Mouse (Mus musculus): ENCODE measurements around the gene Rnps1. TPM values are rescaled to one million over a fixed set of nuclear protein-coding genes. Genes with fewer than 3 reads are reported as not detected.

Gene Rnps1
- polyA plus RNA-seq, 1 experiment from 2014 or later: 317 TPM

- no peak for ATAC-seq (ENCODE audit: insufficient number of reproducible peaks, insufficient read depth, low FRiP score, low TSS enrichment, low read depth)
Measured at GRCm38 (mm10) chr17:24429201-24429983, 15.0 kb downstream of the Rnps1 start.

DNA sequence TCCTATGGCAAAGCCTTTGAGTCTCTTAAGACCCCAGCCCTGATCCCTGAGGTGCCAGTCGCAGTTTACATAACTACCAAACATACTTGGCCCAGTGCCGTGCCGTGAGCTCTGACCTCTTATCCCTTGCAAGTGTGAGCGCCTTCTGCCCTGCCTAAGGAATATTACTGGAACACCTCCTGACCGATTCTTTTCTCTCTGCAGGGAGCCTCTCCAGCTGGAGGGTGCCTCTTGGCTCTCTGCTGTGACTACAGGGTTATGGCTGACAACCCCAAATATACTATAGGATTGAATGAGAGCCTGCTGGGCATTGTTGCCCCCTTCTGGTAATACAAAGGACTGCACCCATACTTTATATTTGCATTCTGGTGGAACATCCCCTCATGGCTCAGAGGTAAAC, 22.7 kb downstream of the Rnps1 start:
- 82% methylated on average over 5 of the region's 5 CpGs for WGBS
- ATAC-seq (ENCODE audit: insufficient number of reproducible peaks, insufficient read depth, low FRiP score, low TSS enrichment, low read depth): no peak
- Histone ChIP-seq H3K36me3 (peaks cover 85% of the 10 kb centered on the region), H3K9me3 (no peaks in the 10 kb centered on the region), H3K4me1 (no peaks in the 10 kb centered on the region), H3K4me3 (no peak overlapping the region), H3K4me2 (no peak overlapping the region), H3K9ac (no peak overlapping the region), H3K27me3 (no peaks in the 10 kb centered on the region), H3K27ac (no peak overlapping the region)

More at GRCm38 (mm10) chr17:24429201-24429983, 15.0 kb downstream of the Rnps1 start:
- no peak overlapping the region for H3K9ac ChIP-seq
- H3K27ac ChIP-seq: no peak overlapping the region
- no peak overlapping the region for H3K4me2 ChIP-seq
- no peaks in the 10 kb centered on the region for H3K9me3 ChIP-seq
- H3K4me3 ChIP-seq: no peak overlapping the region
- no peaks in the 10 kb centered on the region for H3K27me3 ChIP-seq
- H3K36me3 ChIP-seq: peaks cover 27% of the 10 kb centered on the region
- peaks cover 11% of the 10 kb centered on the region for H3K4me1 ChIP-seq
- 89% methylated on average over 14 of the region's 14 CpGs for WGBS

DNA sequence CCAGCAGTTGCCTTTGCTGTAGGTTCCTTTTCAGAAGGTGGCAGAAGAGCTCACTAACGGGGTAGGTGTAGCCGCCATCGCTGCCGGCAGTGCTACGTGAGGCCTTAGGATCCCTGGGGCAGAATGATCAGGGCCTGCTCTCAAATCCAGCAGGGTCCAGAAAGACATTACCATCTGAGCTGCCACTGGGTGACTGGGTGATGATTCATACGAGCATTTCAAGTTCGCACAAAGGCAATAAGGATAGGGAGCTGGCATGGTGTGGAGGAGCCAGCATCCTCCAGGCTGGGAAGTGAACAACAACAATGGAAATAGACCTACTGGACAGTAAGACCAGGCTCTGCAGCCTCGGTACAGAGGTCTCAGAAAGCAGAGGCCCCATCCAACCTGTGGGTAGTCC, 26.0 kb downstream of the Rnps1 start:
- no peak for ATAC-seq (ENCODE audit: insufficient number of reproducible peaks, insufficient read depth, low FRiP score, low TSS enrichment, low read depth)
- H3K4me1 ChIP-seq: no peaks in the 10 kb centered on the region
- H3K36me3 ChIP-seq: peaks cover 93% of the 10 kb centered on the region
- no peak overlapping the region for H3K27ac ChIP-seq
- H3K4me3 ChIP-seq: no peak overlapping the region
- no peaks in the 10 kb centered on the region for H3K27me3 ChIP-seq
- no peaks in the 10 kb centered on the region for H3K9me3 ChIP-seq
- 92% methylated on average over 8 of the region's 8 CpGs for WGBS
- no peak overlapping the region for H3K9ac ChIP-seq
- H3K4me2 ChIP-seq: no peak overlapping the region

DNA sequence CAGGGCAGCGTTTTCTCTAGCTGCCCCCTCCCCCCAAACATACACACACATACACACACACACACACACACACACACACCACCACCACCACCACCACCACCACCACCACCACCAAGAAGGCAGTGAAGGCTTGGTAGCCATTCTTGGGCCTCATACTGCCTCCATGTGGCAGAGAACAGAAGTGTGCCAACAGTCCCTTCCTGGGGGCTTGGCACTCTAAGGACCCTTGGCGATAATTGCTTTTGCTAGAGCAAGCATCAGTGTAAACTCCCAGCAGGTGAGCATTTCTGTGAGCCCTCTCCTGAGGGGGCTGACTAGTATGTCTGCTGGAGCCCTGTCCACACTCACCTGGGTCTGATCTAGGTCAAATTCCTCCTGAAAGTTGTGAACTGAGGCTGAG, 26.8 kb downstream of the Rnps1 start:
- ATAC-seq (ENCODE audit: insufficient number of reproducible peaks, insufficient read depth, low FRiP score, low TSS enrichment, low read depth): no peak
- H3K4me2 ChIP-seq: no peak overlapping the region
- no peak overlapping the region for H3K27ac ChIP-seq
- no peak overlapping the region for H3K4me3 ChIP-seq
- H3K4me1 ChIP-seq: no peaks in the 10 kb centered on the region
- no peak overlapping the region for H3K9ac ChIP-seq
- no peaks in the 10 kb centered on the region for H3K9me3 ChIP-seq
- 43% methylated on average over 2 of the region's 2 CpGs for WGBS
- peaks cover 93% of the 10 kb centered on the region for H3K36me3 ChIP-seq
- no peaks in the 10 kb centered on the region for H3K27me3 ChIP-seq

DNA sequence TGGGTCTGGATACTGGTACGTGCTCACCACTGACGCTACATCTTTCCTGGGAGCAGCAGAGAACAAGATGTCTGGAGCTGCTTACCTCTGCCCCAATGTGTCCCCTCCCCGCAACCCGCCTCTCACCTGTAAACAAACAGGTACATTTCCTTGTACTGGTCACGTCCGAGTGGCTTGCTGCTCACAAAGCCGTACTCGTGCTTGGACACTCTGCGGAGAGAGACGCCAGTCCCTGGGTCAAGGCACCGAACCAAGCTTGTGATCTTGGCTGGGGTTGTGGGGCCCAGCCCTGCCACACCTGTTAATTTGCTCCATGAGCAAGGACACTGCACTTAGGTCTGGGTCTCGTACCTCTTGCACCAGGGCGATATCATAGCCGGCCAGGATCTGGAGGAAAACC, 27.7 kb downstream of the Rnps1 start:
- H3K9me3 ChIP-seq: no peaks in the 10 kb centered on the region
- 89% methylated on average over 14 of the region's 14 CpGs for WGBS
- H3K27me3 ChIP-seq: no peaks in the 10 kb centered on the region
- peaks cover 97% of the 10 kb centered on the region for H3K36me3 ChIP-seq
- 0 out of 2 replicates have a peak, but pooled peaks have one; percentile 10 for ATAC-seq (ENCODE audit: insufficient number of reproducible peaks, insufficient read depth, low FRiP score, low TSS enrichment, low read depth)
- no peak overlapping the region for H3K27ac ChIP-seq
- no peak overlapping the region for H3K4me2 ChIP-seq
- no peak overlapping the region for H3K9ac ChIP-seq
- H3K4me1 ChIP-seq: no peaks in the 10 kb centered on the region
- no peak overlapping the region for H3K4me3 ChIP-seq

DNA sequence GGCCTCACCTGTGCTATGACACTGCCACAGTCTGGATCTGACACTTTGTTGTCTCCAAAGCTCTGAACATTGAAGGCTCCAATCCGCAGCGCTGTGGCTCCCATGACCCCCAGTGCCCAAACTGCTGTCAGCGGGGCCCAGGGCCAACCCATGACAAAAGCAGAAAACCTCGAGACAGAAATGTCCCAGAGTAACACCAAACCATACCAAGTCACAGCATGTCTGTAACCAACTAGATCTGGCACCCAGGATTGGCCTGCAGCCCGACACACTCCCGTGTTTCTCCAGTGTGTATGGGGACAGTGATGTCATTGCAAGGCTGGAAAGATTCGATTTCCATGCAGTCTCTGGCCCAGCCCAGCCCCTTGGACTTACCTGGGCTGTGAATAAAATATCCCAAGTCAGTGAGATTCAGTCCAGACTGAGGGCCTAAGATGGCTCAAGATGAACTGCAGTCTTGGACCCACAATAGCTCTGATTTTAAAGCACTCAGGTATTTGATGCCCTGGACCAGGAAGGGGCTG, 28.3 kb downstream of the Rnps1 start, which contains the start of gene Dnase1l2:
Gene Dnase1l2, minus strand, starts transcription at position 474 of the 524 bp plus-strand sequence.
- WGBS: 80% methylated on average over 7 of the region's 7 CpGs
- peak; percentile 7; the same call in 1 of the 2 replicates for ATAC-seq (ENCODE audit: insufficient number of reproducible peaks, insufficient read depth, low FRiP score, low TSS enrichment, low read depth)

DNA sequence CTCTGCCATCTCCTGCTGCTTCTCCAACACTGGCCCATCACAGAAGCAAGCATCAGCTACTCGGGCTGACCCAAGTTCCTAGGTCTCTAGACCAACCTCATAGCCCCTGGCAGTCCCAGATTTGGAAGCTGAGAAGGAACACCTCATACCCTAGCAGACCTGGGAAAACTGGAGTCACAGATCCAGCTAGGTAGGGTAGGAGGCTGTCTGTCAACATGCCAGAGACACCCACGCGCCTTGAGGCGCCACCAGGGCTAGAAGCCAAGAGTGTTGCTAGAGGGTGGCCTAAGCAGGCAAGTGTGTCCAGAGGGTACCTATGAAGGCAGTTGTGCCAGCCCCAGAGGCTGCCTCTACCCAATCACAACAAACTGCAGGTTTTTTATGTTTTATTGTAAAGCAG, 29.0 kb downstream of the Rnps1 start:
- no peak for ATAC-seq (ENCODE audit: insufficient number of reproducible peaks, insufficient read depth, low FRiP score, low TSS enrichment, low read depth)
- Histone ChIP-seq H3K27ac (no peak overlapping the region), H3K36me3 (peaks cover 97% of the 10 kb centered on the region), H3K9ac (no peak overlapping the region), H3K27me3 (no peaks in the 10 kb centered on the region), H3K9me3 (no peaks in the 10 kb centered on the region), H3K4me1 (no peaks in the 10 kb centered on the region), H3K4me2 (no peak overlapping the region), H3K4me3 (no peak overlapping the region)
- 86% methylated on average over 4 of the region's 4 CpGs for WGBS

More for the DNA sequence above, 28.3 kb downstream of the Rnps1 start, which contains the start of gene Dnase1l2:
- Histone ChIP-seq H3K4me3 (no peak within 1 kb of the TSS), H3K36me3 (peaks cover 97% of the 10 kb centered on the region), H3K27ac (no peak within 1 kb of the TSS), H3K27me3 (no peaks in the 10 kb centered on the region), H3K4me1 (no peaks in the 10 kb centered on the region), H3K9ac (no peak within 1 kb of the TSS), H3K9me3 (no peaks in the 10 kb centered on the region), H3K4me2 (no peak within 1 kb of the TSS)

GRCm38 (mm10) chr17:24446590-24446989, 32.2 kb downstream of the Rnps1 start:
- H3K4me2 ChIP-seq: no peak overlapping the region
- H3K4me3 ChIP-seq: no peak overlapping the region
- no peaks in the 10 kb centered on the region for H3K9me3 ChIP-seq
- WGBS: 92% methylated on average over 8 of the region's 8 CpGs
- peaks cover 97% of the 10 kb centered on the region for H3K36me3 ChIP-seq
- no peak overlapping the region for H3K27ac ChIP-seq
- no peak for ATAC-seq (ENCODE audit: insufficient number of reproducible peaks, insufficient read depth, low FRiP score, low TSS enrichment, low read depth)
- H3K4me1 ChIP-seq: no peaks in the 10 kb centered on the region
- no peak overlapping the region for H3K9ac ChIP-seq
- H3K27me3 ChIP-seq: no peaks in the 10 kb centered on the region

- peaks cover 71% of the 10 kb centered on the region for H3K36me3 ChIP-seq
Measured at GRCm38 (mm10) chr17:24449507-24449906, 35.1 kb downstream of the Rnps1 start.

DNA sequence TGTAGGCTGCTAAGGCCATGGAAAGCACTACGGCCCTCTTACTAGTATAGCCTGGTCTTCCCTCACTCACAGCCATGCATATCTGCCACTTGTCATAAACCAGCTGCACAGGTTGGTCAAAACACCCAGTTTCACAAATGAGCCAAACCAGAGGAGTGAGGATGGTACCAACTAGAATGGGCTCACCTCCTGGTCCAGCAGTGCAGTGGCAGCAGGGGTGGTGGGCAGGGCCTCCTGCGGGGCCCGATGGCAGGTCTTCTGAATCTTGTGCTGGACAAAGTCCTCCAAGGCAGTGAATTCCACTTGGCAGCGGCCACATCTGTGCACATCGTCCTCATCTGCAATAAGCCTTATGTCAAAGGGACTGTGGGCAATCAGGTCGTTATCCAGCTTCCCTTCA, 36.9 kb downstream of the Rnps1 start:
- no peak overlapping the region for H3K4me3 ChIP-seq
- no peaks in the 10 kb centered on the region for H3K27me3 ChIP-seq
- no peak overlapping the region for H3K27ac ChIP-seq
- H3K9me3 ChIP-seq: no peaks in the 10 kb centered on the region
- ATAC-seq (ENCODE audit: insufficient number of reproducible peaks, insufficient read depth, low FRiP score, low TSS enrichment, low read depth): no peak
- peaks cover 54% of the 10 kb centered on the region for H3K36me3 ChIP-seq
- H3K4me1 ChIP-seq: peaks cover 14% of the 10 kb centered on the region
- WGBS: 92% methylated on average over 6 of the region's 6 CpGs
- 0 out of 2 replicates have a peak overlapping the region, but pooled peaks have one; percentile 12 for H3K9ac ChIP-seq
- no peak overlapping the region for H3K4me2 ChIP-seq

More at GRCm38 (mm10) chr17:24449507-24449906, 35.1 kb downstream of the Rnps1 start:
- Histone ChIP-seq H3K9me3 (no peaks in the 10 kb centered on the region), H3K4me2 (no peak overlapping the region), H3K9ac (no peak overlapping the region), H3K27ac (no peak overlapping the region), H3K4me1 (peaks cover 11% of the 10 kb centered on the region), H3K4me3 (no peak overlapping the region), H3K27me3 (no peaks in the 10 kb centered on the region)
- ATAC-seq (ENCODE audit: insufficient number of reproducible peaks, insufficient read depth, low FRiP score, low TSS enrichment, low read depth): no peak
- 92% methylated on average over 6 of the region's 6 CpGs for WGBS

DNA sequence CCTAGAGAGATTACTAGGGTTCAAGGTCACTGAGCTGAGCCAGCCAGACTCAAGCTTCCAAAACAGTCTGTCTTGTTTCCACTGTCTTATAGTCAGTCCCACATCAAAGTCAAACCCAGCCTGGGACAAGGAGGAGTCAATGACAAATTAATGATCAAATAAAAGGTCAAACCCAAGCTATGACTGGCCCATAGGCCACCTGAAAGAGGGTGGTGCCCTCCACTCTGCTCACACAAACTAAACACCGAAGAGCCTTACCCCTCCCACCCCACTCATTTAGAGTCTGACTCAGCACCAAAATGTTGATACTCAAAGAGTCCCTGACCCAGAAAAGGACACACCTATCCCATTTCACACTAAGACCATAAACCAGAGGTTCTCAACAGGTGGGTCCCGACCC, 39.0 kb downstream of the Rnps1 start:
- Histone ChIP-seq H3K36me3 (peaks cover 33% of the 10 kb centered on the region), H3K27me3 (no peaks in the 10 kb centered on the region), H3K4me2 (peak overlapping the region; percentile 65), H3K4me3 (peak overlapping the region; percentile 87; the same call in 1 of the 2 replicates), H3K4me1 (peaks cover 14% of the 10 kb centered on the region), H3K9ac (no peak overlapping the region), H3K9me3 (no peaks in the 10 kb centered on the region), H3K27ac (no peak overlapping the region)
- WGBS: 82% methylated on average over 2 of the region's 2 CpGs
- no peak for ATAC-seq (ENCODE audit: insufficient number of reproducible peaks, insufficient read depth, low FRiP score, low TSS enrichment, low read depth)

DNA sequence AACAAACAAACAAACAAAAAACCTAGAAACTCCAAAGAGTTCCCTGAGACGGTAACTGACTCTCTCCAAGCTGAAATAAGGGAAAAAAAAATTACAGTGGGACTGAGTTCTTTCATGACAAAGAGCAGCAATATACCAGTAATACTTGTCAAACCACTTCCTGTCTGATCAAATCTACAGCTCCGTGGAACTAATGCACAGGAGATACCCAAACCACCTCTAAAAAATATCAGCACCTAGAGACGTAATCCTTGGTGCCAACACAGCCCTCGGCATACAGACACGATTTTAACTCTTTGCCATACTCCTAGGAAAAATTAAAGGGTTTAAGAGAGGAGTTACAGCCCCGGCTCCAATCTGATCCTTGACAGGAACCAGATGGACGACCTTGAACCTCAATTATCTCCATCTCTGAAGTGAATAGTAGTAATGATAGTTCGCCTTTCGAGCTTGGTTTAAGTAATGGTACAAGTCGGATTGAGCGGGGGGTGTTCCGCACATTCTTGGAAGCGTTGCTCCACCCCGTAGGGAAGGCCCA, 39.9 kb downstream of the Rnps1 start:
- H3K9ac ChIP-seq: peak overlapping the region; percentile 95
- H3K4me3 ChIP-seq: peak overlapping the region; percentile 87
- WGBS: 5% methylated on average over 14 of the region's 14 CpGs
- peaks cover 24% of the 10 kb centered on the region for H3K36me3 ChIP-seq
- H3K4me2 ChIP-seq: peak overlapping the region; percentile 65
- H3K4me1 ChIP-seq: peaks cover 14% of the 10 kb centered on the region
- no peaks in the 10 kb centered on the region for H3K9me3 ChIP-seq
- ATAC-seq (ENCODE audit: insufficient number of reproducible peaks, insufficient read depth, low FRiP score, low TSS enrichment, low read depth): no peak
- no peaks in the 10 kb centered on the region for H3K27me3 ChIP-seq
- peak overlapping the region; percentile 97 for H3K27ac ChIP-seq
